ENCODE assay signal across 8 mouse cellular contexts in genomic region chr1:176274667-176275610, GRCm38 (mm10). TPM values are rescaled to one million over a fixed set of nuclear protein-coding genes. Genes with fewer than 3 reads are reported as not detected.
DNase-seq lines count a peak whose midpoint lies in the region; ATAC-seq and TF ChIP-seq lines count a peak whose summit lies in the region.

Gene Pld5 (minus strand): TSS chr1:176275312.

- TF ChIP-seq CTCF in lung, embryonic 14.5 days (IDR thresholded peaks at IDR 0.05; ENCODE audit: low read depth), result no peak
- TF ChIP-seq CTCF in hindbrain, postnatal 0 days (IDR thresholded peaks at IDR 0.05; ENCODE audit: low read depth), result peak; percentile 32; the same call in 1 of the 2 replicates

- peak; percentile 96 for ATAC-seq in lung, embryonic 14.5 days (ENCODE audit: insufficient read depth)
- ATAC-seq in forebrain, embryonic 15.5 days (replicated peaks), result peak; percentile 93
- ATAC-seq in hindbrain, postnatal 0 days, result peak; percentile 88

- no peaks in the 10 kb centered on the region for H3K36me3 ChIP-seq in lung, embryonic 14.5 days (ENCODE audit: insufficient read depth)
- H3K36me3 ChIP-seq in forebrain, embryonic 15.5 days, result no peaks in the 10 kb centered on the region
- H3K36me3 ChIP-seq in hindbrain, postnatal 0 days (ENCODE audit: insufficient read depth, low read length), result no peaks in the 10 kb centered on the region

- peak within 1 kb of the TSS; percentile 52 for H3K9ac ChIP-seq in lung, embryonic 14.5 days
- peak within 1 kb of the TSS; percentile 58 for H3K9ac ChIP-seq in forebrain, embryonic 15.5 days (replicated peaks)
- H3K9ac ChIP-seq in hindbrain, postnatal 0 days (replicated peaks; ENCODE audit: low read length), result peak within 1 kb of the TSS; percentile 67

- WGBS in lung, embryonic 14.5 days, result under 1% methylated on average over 81 of the region's 86 CpGs
- under 1% methylated on average over 72 of the region's 86 CpGs for WGBS in forebrain, embryonic 15.5 days
- WGBS in hindbrain, postnatal 0 days, result under 1% methylated on average over 80 of the region's 86 CpGs

- H3K4me3 ChIP-seq in lung, embryonic 14.5 days (ENCODE audit: low read depth, low read length), result peak within 1 kb of the TSS; percentile 52
- H3K4me3 ChIP-seq in forebrain, embryonic 15.5 days, result peak within 1 kb of the TSS; percentile 56
- H3K4me3 ChIP-seq in hindbrain, postnatal 0 days (ENCODE audit: low read length), result peak within 1 kb of the TSS; percentile 58

- peak; percentile 54 for DNase-seq in lung, embryonic 14.5 days
- no peak for DNase-seq in lung, postnatal 25 days (ENCODE audit: low spot score)
- DNase-seq in cerebellum, adult 18-20 months, result peak; percentile 79 to 82
- DNase-seq in hindbrain, postnatal 0 days (ENCODE audit: low spot score), result peak; percentile 65
- peak; percentile 0 for DNase-seq in lung, postnatal 14 days
- peak; percentile 21 for DNase-seq in right cerebral cortex, postnatal 14 days
- no peak for DNase-seq in T-cell, adult 2 months (ENCODE audit: low spot score)

- H3K9me3 ChIP-seq in lung, embryonic 14.5 days (ENCODE audit: low read depth, low read length), result no peaks in the 10 kb centered on the region
- H3K9me3 ChIP-seq in forebrain, embryonic 15.5 days, result no peaks in the 10 kb centered on the region
- no peaks in the 10 kb centered on the region for H3K9me3 ChIP-seq in hindbrain, postnatal 0 days (ENCODE audit: low read length)

- peak within 1 kb of the TSS; percentile 97 for H3K4me2 ChIP-seq in lung, embryonic 14.5 days
- peak within 1 kb of the TSS; percentile 93 for H3K4me2 ChIP-seq in forebrain, embryonic 15.5 days (replicated peaks)
- peak within 1 kb of the TSS; percentile 86 for H3K4me2 ChIP-seq in hindbrain, postnatal 0 days (ENCODE audit: low read depth, low read length)

- H3K27ac ChIP-seq in lung, embryonic 14.5 days (ENCODE audit: low read depth), result no peak within 1 kb of the TSS
- no peak within 1 kb of the TSS for H3K27ac ChIP-seq in forebrain, embryonic 15.5 days (replicated peaks)
- peak within 1 kb of the TSS; percentile 68 for H3K27ac ChIP-seq in hindbrain, postnatal 0 days

- no peaks in the 10 kb centered on the region for H3K4me1 ChIP-seq in lung, embryonic 14.5 days (ENCODE audit: insufficient read depth)
- H3K4me1 ChIP-seq in forebrain, embryonic 15.5 days, result peaks cover 12% of the 10 kb centered on the region
- 0 out of 2 replicates have a peak, but pooled peaks cover 3% of the 10 kb centered on the region for H3K4me1 ChIP-seq in hindbrain, postnatal 0 days (ENCODE audit: insufficient read depth, low read length)

- H3K27me3 ChIP-seq in lung, embryonic 14.5 days (ENCODE audit: insufficient read depth, low read length), result peaks cover 30% of the 10 kb centered on the region
- peaks cover 17% of the 10 kb centered on the region; the same call in 1 of the 2 replicates for H3K27me3 ChIP-seq in forebrain, embryonic 15.5 days
- no peaks in the 10 kb centered on the region for H3K27me3 ChIP-seq in hindbrain, postnatal 0 days (ENCODE audit: insufficient read depth, low read length)

RNA-seq across cellular contexts. Expression of gene Pld5, which starts in this region (rescaled TPM):
- 0.26 and 0.30 TPM in 2 replicates for polyA plus RNA-seq in lung, embryonic 14.5 days (2014; fragmentation: Nextera tagmentation; extraction: Ambion mirVana)
- 1.2 and 1.3 TPM in 2 replicates for polyA plus RNA-seq in forebrain, embryonic 15.5 days (2015; fragmentation: Nextera tagmentation; extraction: Ambion mirVana)
- 6.8 and 7.2 TPM in 2 replicates for total RNA-seq in hindbrain, postnatal 0 days (2014; rRNA removed)
- 5.8 and 6.4 TPM in 2 replicates for polyA plus RNA-seq in hindbrain, postnatal 0 days (2015; fragmentation: Nextera tagmentation; extraction: Ambion mirVana)

Comparison
In these comparisons a context has a peak if more than half of its experiments do, and no peak if none do; other contexts are left out.
1. DNase-seq: peak in cerebellum, adult 18-20 months (2 of 2), hindbrain, postnatal 0 days (single experiment), lung, postnatal 14 days (single experiment) and right cerebral cortex, postnatal 14 days (single experiment); none in lung, postnatal 25 days (single experiment) and T-cell, adult 2 months (single experiment).
2. Peak in DNase-seq, ATAC-seq, H3K4me3 ChIP-seq, H3K9ac ChIP-seq and H3K4me2 ChIP-seq in lung, embryonic 14.5 days; RNA of the gene not detected or under 1 TPM.
3. Peak in every context shown above with its lines, with median percentiles within 50 percentile points of each other: ATAC-seq, H3K4me2 ChIP-seq, H3K4me3 ChIP-seq and H3K9ac ChIP-seq.